In genomic region chr12:10984295-10984694, GRCm38 (mm10) we compare ENCODE assay signal across 21 mouse cellular contexts.
DNase-seq lines count a peak whose midpoint lies in the region; ATAC-seq and TF ChIP-seq lines count a peak whose summit lies in the region.
"Had no signal": no experiment of that assay in that cellular context is flagged by ENCODE, and none has a peak within 500 bp of the region (broad histone marks: within the 10 kb centered on the region; RNA-seq: fewer than 3 reads in every experiment).

No protein-coding gene starts in this region.

- peak; percentile 46; the same call in 1 of the 2 replicates for ATAC-seq in stomach, embryonic 14.5 days (ENCODE audit: insufficient number of reproducible peaks, insufficient read depth, low FRiP score, low read depth)
- no peak for ATAC-seq in stomach, postnatal 0 days (ENCODE audit: low FRiP score, low TSS enrichment)
- ATAC-seq in stomach, embryonic 16.5 days (ENCODE audit: insufficient read depth, low FRiP score), result peak; percentile 62
- ATAC-seq: activated CD4-positive, CD25-positive, alpha-beta regulatory T cell, adult 4 months; CD4-positive, CD25-positive, alpha-beta regulatory T cell, adult 4 months; midbrain, embryonic 13.5 days had no signal

- no peak for TF ChIP-seq EP300 in stomach, postnatal 0 days (optimal IDR thresholded peaks at IDR 0.05)

- no peaks in the 10 kb centered on the region for H3K4me1 ChIP-seq in stomach, embryonic 14.5 days (ENCODE audit: control insufficient read depth, insufficient read depth, low read length)
- H3K4me1 ChIP-seq in stomach, postnatal 0 days (replicated peaks; ENCODE audit: control insufficient read depth, insufficient read depth), result no peaks in the 10 kb centered on the region
- peaks cover 3% of the 10 kb centered on the region; the same call in 1 of the 2 replicates for H3K4me1 ChIP-seq in stomach, embryonic 16.5 days (ENCODE audit: control insufficient read depth, insufficient read depth, low read length)
- H3K4me1 ChIP-seq: heart, embryonic 12.5 days; hindbrain, embryonic 12.5 days; midbrain, embryonic 13.5 days; neural tube, embryonic 12.5 days had no signal

- peak; percentile 9 to 23 for DNase-seq in cerebellum, postnatal 14 days
- no peak for DNase-seq in cerebellum, adult 11 months
- peak; percentile 10 to 17 for DNase-seq in kidney, postnatal 4 days
- DNase-seq in kidney, postnatal 36 days, result no peak
- no peak for DNase-seq in stomach, postnatal 0 days (ENCODE audit: low spot score)
- no peak for DNase-seq in left cerebral cortex, adult 11 months (ENCODE audit: low spot score)
- DNase-seq: adrenal gland, postnatal 14 days; cerebellum, adult 9-11 months; embryo, embryonic 11 days; gastrocnemius, adult 2 months; heart, postnatal 14 days; kidney, adult 8-10 months had no signal

- H3K36me3 ChIP-seq in stomach, embryonic 14.5 days (ENCODE audit: control insufficient read depth, insufficient read depth, low read length), result no peaks in the 10 kb centered on the region
- H3K36me3 ChIP-seq in stomach, postnatal 0 days (ENCODE audit: control insufficient read depth, insufficient read depth, low read length), result no peaks in the 10 kb centered on the region
- H3K36me3 ChIP-seq in stomach, embryonic 16.5 days (ENCODE audit: control insufficient read depth, insufficient read depth, low read length), result no peaks in the 10 kb centered on the region
- H3K36me3 ChIP-seq: heart, embryonic 12.5 days; hindbrain, embryonic 12.5 days; midbrain, embryonic 13.5 days; neural tube, embryonic 12.5 days had no signal

- no peak overlapping the region for H3K9ac ChIP-seq in stomach, embryonic 14.5 days (replicated peaks; ENCODE audit: low read depth, low read length)
- no peak overlapping the region for H3K9ac ChIP-seq in stomach, postnatal 0 days (ENCODE audit: low read length)
- H3K9ac ChIP-seq in stomach, embryonic 16.5 days (ENCODE audit: low read length), result no peak overlapping the region
- H3K9ac ChIP-seq: heart, embryonic 12.5 days; hindbrain, embryonic 12.5 days; liver, embryonic 14.5 days; midbrain, embryonic 13.5 days; neural tube, embryonic 12.5 days had no signal

- H3K9me3 ChIP-seq in stomach, embryonic 14.5 days (ENCODE audit: control insufficient read depth, low read depth, low read length), result no peaks in the 10 kb centered on the region
- no peaks in the 10 kb centered on the region for H3K9me3 ChIP-seq in stomach, postnatal 0 days (ENCODE audit: control insufficient read depth, low read length)
- no peaks in the 10 kb centered on the region for H3K9me3 ChIP-seq in stomach, embryonic 16.5 days (replicated peaks; ENCODE audit: control insufficient read depth, low read length)
- H3K9me3 ChIP-seq: hindbrain, embryonic 12.5 days; midbrain, embryonic 13.5 days; neural tube, embryonic 12.5 days had no signal

- no peaks in the 10 kb centered on the region for H3K27me3 ChIP-seq in stomach, embryonic 14.5 days (ENCODE audit: control insufficient read depth, insufficient read depth, low read length)
- no peaks in the 10 kb centered on the region for H3K27me3 ChIP-seq in stomach, postnatal 0 days (ENCODE audit: control insufficient read depth, insufficient read depth, low read length)
- H3K27me3 ChIP-seq in stomach, embryonic 16.5 days (ENCODE audit: control insufficient read depth, insufficient read depth, low read length), result no peaks in the 10 kb centered on the region
- H3K27me3 ChIP-seq: heart, embryonic 12.5 days; hindbrain, embryonic 12.5 days; midbrain, embryonic 13.5 days; neural tube, embryonic 12.5 days had no signal

- no peak for TF ChIP-seq CTCF in stomach, postnatal 0 days (IDR thresholded peaks at IDR 0.05; ENCODE audit: low read depth)

- H3K4me2 ChIP-seq in stomach, embryonic 14.5 days (replicated peaks; ENCODE audit: low read depth, low read length), result no peak overlapping the region
- no peak overlapping the region for H3K4me2 ChIP-seq in stomach, postnatal 0 days (replicated peaks; ENCODE audit: low read depth)
- no peak overlapping the region for H3K4me2 ChIP-seq in stomach, embryonic 16.5 days (ENCODE audit: low read depth, low read length)
- H3K4me2 ChIP-seq: heart, embryonic 12.5 days; hindbrain, embryonic 12.5 days; midbrain, embryonic 13.5 days; neural tube, embryonic 12.5 days had no signal

- H3K4me3 ChIP-seq in stomach, embryonic 14.5 days (ENCODE audit: low read depth, low read length), result no peak overlapping the region
- no peak overlapping the region for H3K4me3 ChIP-seq in stomach, postnatal 0 days (ENCODE audit: low read depth, low read length)
- H3K4me3 ChIP-seq in stomach, embryonic 16.5 days (replicated peaks; ENCODE audit: low read length), result no peak overlapping the region
- H3K4me3 ChIP-seq: gastrocnemius, adult 2 months; heart, embryonic 12.5 days; hindbrain, embryonic 12.5 days; midbrain, embryonic 13.5 days; neural tube, embryonic 12.5 days had no signal

- WGBS in stomach, embryonic 14.5 days, result 34% methylated on average over 3 of the region's 3 CpGs
- 35% methylated on average over 3 of the region's 3 CpGs for WGBS in stomach, postnatal 0 days
- 29% methylated on average over 3 of the region's 3 CpGs for WGBS in stomach, embryonic 16.5 days

- no peak overlapping the region for H3K27ac ChIP-seq in stomach, embryonic 14.5 days (ENCODE audit: low read length)
- H3K27ac ChIP-seq in stomach, postnatal 0 days (replicated peaks), result no peak overlapping the region
- no peak overlapping the region for H3K27ac ChIP-seq in stomach, embryonic 16.5 days (ENCODE audit: low read length)
- H3K27ac ChIP-seq: gastrocnemius, adult 2 months; hindbrain, embryonic 12.5 days; liver, embryonic 14.5 days; midbrain, embryonic 13.5 days; neural tube, embryonic 12.5 days had no signal

Comparison
In these comparisons a context has a peak if more than half of its experiments do, and no peak if none do; other contexts are left out.
1. DNase-seq: peak in cerebellum, postnatal 14 days (2 of 2) and kidney, postnatal 4 days (2 of 2); none in cerebellum, adult 11 months (single experiment), kidney, postnatal 36 days (0 of 2), stomach, postnatal 0 days (single experiment) and left cerebral cortex, adult 11 months (single experiment).